Mouse (Mus musculus) adrenal gland, adult 8-10 months (tissue): ENCODE results near the gene Blzf1. TPM values are rescaled to one million over a fixed set of nuclear protein-coding genes. Genes with fewer than 3 reads are reported as not detected.

ENCODE experiments used
- DNase-seq: peaks from one replicate; pipeline ENCODE4 v3.0.0; 2022
- total RNA-seq, 4 experiments: library from RNA; stranded (reverse); gene quantifications; 2 replicates each; pipeline ENCODE4 v1.2.4; 2022

The Blzf1 gene
- total RNA-seq: 10 to 100 TPM; 23.2 to 27.1 (median 24.6) TPM

DNA sequence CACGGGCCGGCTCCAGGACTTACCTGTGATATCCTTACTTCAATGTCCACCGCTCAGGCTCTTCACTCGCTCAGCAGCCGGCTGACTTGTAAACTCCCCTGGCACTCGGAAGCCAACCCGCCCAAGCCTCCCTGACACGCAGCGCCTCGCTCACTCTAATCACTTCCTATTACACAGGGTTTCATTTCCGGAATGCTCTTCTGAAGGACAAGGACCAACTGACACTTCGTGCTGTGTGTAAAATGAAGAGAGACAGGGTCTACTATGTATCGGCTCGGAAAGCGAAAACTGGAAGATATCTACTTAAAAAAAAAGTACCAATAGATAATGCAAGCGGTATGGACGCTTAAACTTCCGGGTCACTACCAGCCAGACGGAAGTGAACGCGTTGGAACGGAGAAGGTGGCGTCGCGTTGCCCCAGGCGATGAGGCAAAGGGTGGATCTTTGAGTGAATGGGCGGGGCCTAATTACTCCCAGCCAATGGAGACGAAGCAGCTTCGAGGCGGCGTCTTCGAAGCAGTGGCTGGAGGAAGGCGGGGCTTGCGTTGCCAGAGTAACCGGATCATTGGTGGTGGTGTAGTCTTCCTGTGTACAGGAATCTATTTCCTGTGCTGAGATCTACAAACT, at the start of gene Blzf1:
TSS of gene Blzf1 (minus strand) at position 366 of the 628 bp plus-strand sequence.
- DNase-seq: peak; percentile 97

DNA sequence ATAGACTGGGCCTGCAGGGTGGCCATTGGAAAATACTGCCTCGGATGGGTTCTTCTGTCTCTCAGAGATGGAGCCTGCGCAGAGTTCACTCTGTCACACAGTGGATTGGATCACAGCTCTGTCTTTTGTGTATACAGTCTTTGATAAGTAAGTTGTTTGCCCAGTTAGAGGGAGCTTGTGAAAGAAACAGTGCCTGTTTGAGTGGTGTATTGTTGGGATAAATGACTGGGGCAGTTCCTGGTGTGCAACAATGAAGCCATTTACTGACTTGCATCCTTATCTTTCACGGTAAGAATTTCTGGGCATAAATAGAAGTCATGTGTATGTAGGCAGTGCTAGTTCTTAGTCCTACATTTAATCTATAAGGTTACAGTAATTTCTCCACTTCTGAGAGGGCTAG, 46.2 kb upstream of the Blzf1 start:
- DNase-seq: no peak

- DNase-seq: no peak
Observed at GRCm38 (mm10) chr1:164342161-164342560, 34.9 kb upstream of the Blzf1 start.

- DNase-seq: no peak
Observed at GRCm38 (mm10) chr1:164335846-164336245, 28.6 kb upstream of the Blzf1 start.

DNA sequence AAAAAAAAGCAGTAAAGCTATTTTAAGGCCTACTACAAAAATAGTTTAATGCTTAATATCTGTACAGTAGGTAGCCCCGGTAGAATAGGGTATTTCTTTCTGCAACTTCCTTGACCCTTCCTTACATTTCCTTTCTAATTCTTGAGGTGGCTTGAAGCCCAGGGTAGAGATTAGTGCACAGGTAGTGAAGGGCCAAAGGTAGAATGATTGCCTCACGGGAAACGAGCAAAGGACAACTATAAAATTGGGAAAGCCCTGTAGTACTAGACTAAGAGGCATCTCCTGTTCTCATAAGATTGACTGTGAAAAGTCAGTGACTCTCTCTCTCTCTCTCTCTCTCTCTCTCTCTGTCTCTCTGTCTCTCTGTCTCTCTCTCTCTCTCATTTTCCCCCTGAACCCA, 28.1 kb upstream of the Blzf1 start:
- no peak for DNase-seq

GRCm38 (mm10) chr1:164332559-164332958, 25.3 kb upstream of the Blzf1 start:
- no peak for DNase-seq

DNA sequence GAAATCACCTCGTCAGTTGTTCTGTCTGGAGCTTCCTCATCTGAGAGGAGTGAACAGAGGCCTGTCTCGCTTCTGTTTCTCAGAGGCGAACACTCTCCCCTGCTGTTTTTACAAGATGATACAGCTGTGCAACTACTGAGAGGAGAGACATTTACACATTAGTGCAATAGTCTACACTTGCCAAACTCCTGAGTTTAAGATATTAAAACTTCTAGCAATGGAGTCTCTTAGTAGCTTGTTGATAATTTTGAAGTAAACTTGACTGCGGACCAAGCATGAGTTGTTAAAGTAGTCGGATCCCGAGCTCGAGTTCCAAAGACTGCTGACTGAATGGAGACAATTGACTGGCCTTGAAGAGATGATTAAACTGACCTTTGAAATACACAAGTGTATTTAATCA, 20.5 kb upstream of the Blzf1 start:
- DNase-seq: no peak

DNA sequence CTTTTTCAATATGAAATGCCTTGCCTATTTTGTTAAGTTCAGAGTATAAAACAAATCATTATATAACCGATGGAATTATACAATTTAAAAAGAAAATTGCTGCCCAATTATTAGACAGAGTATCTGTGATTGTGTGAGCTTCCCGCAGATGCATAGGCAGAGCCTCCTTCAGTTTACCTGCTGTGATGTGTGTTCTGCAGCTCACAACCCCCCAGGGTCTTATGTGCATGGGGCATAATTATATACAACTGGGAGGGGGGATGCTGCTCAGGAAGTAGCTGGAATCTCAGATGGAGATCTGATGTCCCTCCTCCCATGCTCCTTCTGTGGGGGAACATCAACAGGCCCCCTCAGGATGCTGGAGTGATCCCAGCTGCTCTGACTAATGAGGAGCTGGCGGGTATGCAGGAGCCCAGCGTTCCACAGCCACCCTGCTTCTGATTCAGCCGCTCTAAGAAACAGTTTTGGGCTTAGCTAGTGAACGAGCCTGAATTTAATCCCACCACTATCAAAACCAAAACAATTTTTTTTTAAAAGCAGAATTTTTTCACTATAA, 19.4 kb upstream of the Blzf1 start:
- no peak for DNase-seq

DNA sequence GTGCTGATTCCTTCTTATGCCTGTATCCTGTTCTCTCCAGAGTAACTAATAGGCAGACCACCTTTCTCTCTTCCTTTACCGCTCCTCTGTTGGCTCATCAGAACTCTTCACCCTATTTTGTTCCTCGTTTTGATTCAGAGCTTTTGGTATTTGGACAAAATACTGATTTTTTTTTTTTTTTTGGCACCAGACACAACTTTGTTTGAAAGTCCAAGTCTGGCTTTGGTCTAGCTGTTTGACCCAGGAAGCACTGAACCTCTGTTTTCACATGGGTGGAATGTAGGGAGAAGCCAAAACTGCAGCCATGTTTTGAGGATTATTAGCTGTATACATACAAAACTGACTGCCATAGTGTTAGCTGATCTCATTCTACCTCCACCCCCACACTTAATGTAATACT, 17.6 kb upstream of the Blzf1 start:
- no peak for DNase-seq

GRCm38 (mm10) chr1:164324221-164324620, 16.9 kb upstream of the Blzf1 start:
- DNase-seq: no peak

DNA sequence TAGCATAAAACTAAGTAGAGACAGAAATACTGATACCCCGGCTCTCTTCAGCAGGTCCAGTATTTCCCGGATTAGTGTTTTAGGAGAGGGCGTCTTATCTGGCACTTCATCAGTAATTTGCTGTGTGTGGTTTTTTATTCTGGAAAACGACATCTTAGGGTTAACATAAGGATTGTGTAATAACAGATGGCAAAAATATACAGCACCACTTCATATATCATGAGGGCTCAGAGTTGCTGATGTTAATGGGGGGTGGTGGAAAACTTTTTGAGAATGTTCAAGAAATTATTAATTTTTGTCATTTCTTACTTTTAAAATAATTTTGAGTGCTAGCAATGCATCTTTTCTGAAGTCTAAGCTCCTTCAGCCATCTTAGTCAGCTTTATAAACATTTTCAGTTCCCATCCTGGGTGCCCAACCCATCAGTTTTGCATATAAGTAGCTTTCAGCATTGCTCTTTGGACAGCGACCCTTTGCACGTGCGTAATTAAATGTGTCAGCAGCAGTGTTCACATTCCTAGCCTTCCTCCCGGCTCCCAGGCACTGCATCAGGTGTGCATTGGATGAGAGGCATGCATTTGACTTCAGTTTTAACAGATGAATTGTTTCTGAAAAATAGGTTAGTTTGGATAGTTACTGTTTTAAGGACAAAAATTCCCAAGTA, 15.8 kb upstream of the Blzf1 start:
- DNase-seq: no peak

- no peak for DNase-seq
Observed at GRCm38 (mm10) chr1:164321408-164321807, 14.1 kb upstream of the Blzf1 start.

GRCm38 (mm10) chr1:164320731-164321130, 13.4 kb upstream of the Blzf1 start:
- no peak for DNase-seq

- no peak for DNase-seq
Observed at GRCm38 (mm10) chr1:164319542-164320140, 12.4 kb upstream of the Blzf1 start.

- no peak for DNase-seq
Observed at GRCm38 (mm10) chr1:164318474-164318873, 11.2 kb upstream of the Blzf1 start.

GRCm38 (mm10) chr1:164317261-164317660, 10.0 kb upstream of the Blzf1 start:
- no peak for DNase-seq

DNA sequence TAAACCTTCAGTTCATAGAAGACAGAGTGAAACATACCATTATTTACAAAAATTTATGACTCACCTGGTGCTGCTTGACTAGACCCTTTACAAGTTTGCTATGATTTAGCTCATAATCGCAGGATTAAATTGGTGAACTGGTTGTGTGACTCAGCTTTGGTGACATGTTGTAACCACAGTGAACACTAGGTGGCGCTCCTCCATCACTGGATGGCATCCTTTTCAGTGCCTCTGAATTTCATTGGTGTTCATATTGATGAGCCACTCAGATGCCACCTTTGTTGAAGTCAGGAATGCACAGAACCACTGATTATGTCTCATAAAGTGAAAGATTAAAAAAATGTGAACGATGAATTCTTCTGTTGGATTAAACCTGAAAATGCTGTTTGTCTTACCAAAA, 9.4 kb upstream of the Blzf1 start:
- peak; percentile 40 for DNase-seq

DNA sequence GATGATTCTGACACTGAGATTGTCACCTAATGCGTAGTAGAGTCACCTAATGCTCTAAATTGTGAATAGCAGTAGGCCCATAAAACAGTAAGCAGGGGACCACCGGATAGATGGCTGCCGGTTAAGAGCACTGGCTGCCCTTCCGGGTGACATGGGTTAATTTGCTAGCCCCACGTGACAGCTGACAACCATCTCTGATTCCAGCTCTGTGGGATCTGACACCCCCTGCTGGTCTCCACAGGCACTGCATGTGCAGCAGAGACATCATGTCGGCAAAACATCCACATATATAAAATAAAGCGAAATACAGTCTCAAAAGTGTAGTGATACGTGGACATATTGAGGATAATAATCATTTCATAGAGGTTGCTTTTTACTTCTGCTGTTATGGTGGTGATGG, 8.0 kb upstream of the Blzf1 start:
- no peak for DNase-seq

DNA sequence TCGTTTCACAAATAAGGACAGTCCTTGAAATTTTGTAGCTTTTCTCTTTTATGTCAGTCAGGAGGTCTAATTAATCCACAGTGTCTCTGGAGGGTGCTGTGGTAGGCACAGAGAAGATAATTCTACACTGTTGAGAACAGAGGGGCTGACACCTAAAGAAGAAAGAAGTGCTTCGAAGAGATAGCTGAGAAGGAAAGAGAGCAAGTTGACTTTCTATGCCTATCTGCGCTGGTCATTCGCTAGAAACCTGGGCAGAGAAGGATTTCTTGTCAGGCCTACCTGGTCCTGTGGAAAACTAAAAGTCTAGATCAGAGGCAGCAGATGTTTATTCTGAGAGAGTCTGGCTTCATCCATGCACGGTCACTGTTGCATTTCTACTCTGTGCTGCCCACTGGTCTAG, 6.8 kb upstream of the Blzf1 start:
- DNase-seq: no peak

GRCm38 (mm10) chr1:164307922-164308321, 633 bp upstream of the Blzf1 start:
- no peak for DNase-seq

GRCm38 (mm10) chr1:164303821-164304220, 3.5 kb downstream of the Blzf1 start, which contains the start of gene Nme7:
Nme7 (plus strand) TSS chr1:164304121.
- no peak for DNase-seq

- no peak for DNase-seq
Observed at GRCm38 (mm10) chr1:164301949-164302348, 5.3 kb downstream of the Blzf1 start.

GRCm38 (mm10) chr1:164296473-164296872, 10.8 kb downstream of the Blzf1 start:
- DNase-seq: no peak

GRCm38 (mm10) chr1:164294071-164294470, 13.2 kb downstream of the Blzf1 start:
- no peak for DNase-seq
